Mouse (Mus musculus): ENCODE data around the gene Zmiz1.

GRCm38 (mm10) chr14:25510987-25511386, 52.0 kb downstream of the Zmiz1 start:
- no peak for TF ChIP-seq CTCF (IDR thresholded peaks at IDR 0.05; ENCODE audit: control insufficient read depth, insufficient read depth, insufficient read length)
- TF ChIP-seq CEBPB (IDR thresholded peaks at IDR 0.05; ENCODE audit: low read depth) = no peak
- TF ChIP-seq MAX (IDR thresholded peaks at IDR 0.05) = no peak
- TF ChIP-seq MYOD1 (IDR thresholded peaks at IDR 0.05; ENCODE audit: control insufficient read depth, insufficient read length, low read depth) = no peak
- no peak for TF ChIP-seq MYOG (IDR thresholded peaks at IDR 0.05; ENCODE audit: control insufficient read depth, extremely low read depth, insufficient read length)

Data from C2C12 (cell line).